Mouse (Mus musculus) lung, embryonic 14.5 days (tissue): Measurements from ENCODE around the gene Slc46a1. TPM values are rescaled to one million over a fixed set of nuclear protein-coding genes. Genes with fewer than 3 reads are reported as not detected.

Source experiments
- ATAC-seq: fragments of 200-750 bp; cut with Nextera tagmentation; 2 replicates; pipeline ENCODE4 v1.8.0; 2017; ENCODE audit warnings: mild to moderate bottlenecking, moderate TSS enrichment, moderate library complexity; ENCODE audit not compliant: insufficient read depth
- DNase-seq: peaks from one replicate; pipeline ENCODE4 v3.0.0-alpha.2; 2015
- H3K27ac ChIP-seq: fragments of 300-500 bp; sonication (generic); 2 replicates; pipeline ENCODE4 v1.5.1; 2014; ENCODE audit warnings: low read depth, mild to moderate bottlenecking, moderate library complexity
- H3K27me3 ChIP-seq: fragments of 300-500 bp; sonication (generic); 2 replicates; pipeline ENCODE4 v1.6.1; 2014; ENCODE audit warnings: low read length, control low read depth; ENCODE audit not compliant: insufficient read depth
- H3K36me3 ChIP-seq: fragments of 300-500 bp; sonication (generic); 2 replicates; pipeline ENCODE4 v1.6.1; 2014; ENCODE audit warnings: control low read depth; ENCODE audit not compliant: insufficient read depth
- H3K4me1 ChIP-seq: fragments of 300-500 bp; sonication (generic); 2 replicates; pipeline ENCODE4 v1.6.1; 2014; ENCODE audit warnings: antibody characterized with exemption, control low read depth; ENCODE audit not compliant: insufficient read depth
- H3K4me2 ChIP-seq: fragments of 300-500 bp; sonication (generic); 2 replicates; pipeline ENCODE4 v1.6.1; 2014; ENCODE audit warnings: mild to moderate bottlenecking
- H3K4me3 ChIP-seq: fragments of 300-500 bp; sonication (generic); 2 replicates; pipeline ENCODE4 v1.5.1; 2014; ENCODE audit warnings: low read depth, low read length
- H3K9ac ChIP-seq: fragments of 300-500 bp; sonication (generic); 2 replicates; pipeline ENCODE4 v1.6.1; 2014
- H3K9me3 ChIP-seq: fragments of 300-500 bp; sonication (generic); 2 replicates; pipeline ENCODE4 v1.6.1; 2016; ENCODE audit warnings: low read depth, low read length, control low read depth
- CTCF ChIP-seq: IDR thresholded peaks from 2 replicates; pipeline ENCODE4 v1.5.1; 2016; ENCODE audit warnings: antibody characterized with exemption, low read depth
- WGBS: fragments of 180-500 bp; shearing (Covaris S2); extraction: QIAGEN DNeasy Blood & Tissue Kit; methylation state at CpG from one replicate; pipeline ENCODE4 v1.1.7; 2014; 5-methylcytosine and 5-hydroxymethylcytosine counted together
- polyA plus RNA-seq: library from polyadenylated mRNA; unstranded; fragments of >200 nt; fragmentation: Nextera tagmentation; extraction: Ambion mirVana; gene quantifications from 2 replicates; pipeline ENCODE4 v1.2.1, GENCODE M21; 2014

The Slc46a1 gene
- polyA plus RNA-seq, 1 experiment from 2014 or later: 14.3 TPM

DNA sequence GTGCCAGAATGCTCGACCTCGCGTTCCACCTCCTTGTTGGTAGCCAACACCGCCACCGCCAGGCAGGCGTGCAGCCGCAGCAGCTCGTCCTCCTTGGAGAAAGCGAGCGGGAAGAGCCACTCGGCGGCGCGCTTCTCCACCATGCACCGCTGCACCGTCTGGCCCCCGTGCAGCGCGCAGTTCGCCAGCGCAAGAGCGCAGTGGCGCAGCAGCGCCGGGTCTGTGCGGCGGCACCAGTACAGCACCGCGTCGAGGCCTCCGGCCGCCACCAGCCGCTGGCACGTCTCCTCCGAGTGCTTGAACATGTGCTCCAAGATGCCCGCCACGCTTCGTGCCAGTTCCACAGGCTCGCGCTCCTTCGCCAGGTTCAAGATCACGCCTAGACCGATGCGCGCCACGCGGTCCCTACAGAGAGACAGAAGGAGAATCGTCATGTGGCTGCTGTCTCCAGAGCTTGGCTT is 25.3 kb downstream of the Slc46a1 start:
- Histone ChIP-seq H3K4me2 (peak overlapping the region; percentile 51), H3K36me3 (no peaks in the 10 kb centered on the region), H3K4me3 (peak overlapping the region; percentile 18), H3K9me3 (no peaks in the 10 kb centered on the region), H3K27me3 (peaks cover 69% of the 10 kb centered on the region), H3K9ac (peak overlapping the region; percentile 6; the same call in 1 of the 2 replicates), H3K27ac (no peak overlapping the region), H3K4me1 (no peaks in the 10 kb centered on the region)
- DNase-seq (peak; percentile 56), ATAC-seq (no peak)
- peak; percentile 37; the same call in 1 of the 2 replicates for TF ChIP-seq CTCF
- WGBS: 8% methylated on average over 45 of the region's 48 CpGs

DNA sequence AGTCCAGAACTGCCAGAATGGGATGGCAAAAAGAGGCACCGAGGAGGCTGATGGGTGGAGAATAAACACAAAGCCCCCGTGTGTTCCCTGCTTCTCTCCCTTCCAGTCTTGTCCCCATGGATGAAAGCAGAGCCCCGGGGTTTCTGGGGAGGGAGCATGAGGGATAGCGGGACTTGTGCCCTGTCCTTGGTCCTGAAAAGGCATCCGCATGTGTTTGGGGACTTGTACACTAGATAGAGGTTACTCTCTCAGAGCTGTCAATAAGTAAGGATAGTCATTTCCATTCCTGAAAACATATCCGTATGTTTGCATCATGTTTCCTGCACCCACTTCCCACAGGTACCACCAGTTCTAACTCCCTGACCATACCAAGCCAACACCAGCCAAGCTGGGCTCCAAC is 30.4 kb downstream of the Slc46a1 start:
- peak; percentile 87 for DNase-seq
- no peak overlapping the region for H3K27ac ChIP-seq
- H3K9ac ChIP-seq: no peak overlapping the region
- no peak overlapping the region for H3K4me3 ChIP-seq
- peaks cover 65% of the 10 kb centered on the region for H3K27me3 ChIP-seq
- H3K4me2 ChIP-seq: no peak overlapping the region
- no peaks in the 10 kb centered on the region for H3K9me3 ChIP-seq
- H3K36me3 ChIP-seq: no peaks in the 10 kb centered on the region
- H3K4me1 ChIP-seq: 0 out of 2 replicates have a peak, but pooled peaks cover 4% of the 10 kb centered on the region
- ATAC-seq: no peak
- TF ChIP-seq CTCF: no peak
- 4% methylated on average over 6 of the region's 6 CpGs for WGBS

DNA sequence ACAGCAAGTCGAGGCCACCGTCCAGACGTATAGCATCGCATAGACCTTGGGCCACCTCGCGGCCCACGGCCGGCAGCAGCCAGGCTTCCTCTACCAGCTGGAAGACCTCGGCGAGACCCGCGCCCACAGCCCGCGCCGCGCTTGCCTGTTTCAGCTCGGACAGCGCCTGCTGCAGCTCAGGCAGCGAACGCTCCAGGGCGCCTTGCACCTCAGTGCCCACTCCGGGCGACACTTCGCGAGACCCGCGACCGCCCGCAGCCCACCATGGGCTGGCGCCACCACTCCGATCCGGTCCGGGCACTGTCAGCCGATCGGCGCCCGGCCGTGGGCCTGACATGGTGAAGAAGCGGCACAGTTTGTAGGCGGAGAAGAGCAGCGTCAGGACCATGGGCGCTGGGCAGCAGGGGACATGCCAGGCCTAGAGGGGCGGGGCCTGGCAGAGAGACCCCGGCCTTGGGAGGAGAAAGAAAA is 31.6 kb downstream of the Slc46a1 start:
- Histone ChIP-seq H3K4me3 (peak overlapping the region; percentile 50), H3K27ac (no peak overlapping the region), H3K9ac (peak overlapping the region; percentile 41), H3K36me3 (no peaks in the 10 kb centered on the region), H3K27me3 (peaks cover 56% of the 10 kb centered on the region), H3K4me1 (0 out of 2 replicates have a peak, but pooled peaks cover 4% of the 10 kb centered on the region), H3K4me2 (peak overlapping the region; percentile 99), H3K9me3 (no peaks in the 10 kb centered on the region)
- peak; percentile 51 for ATAC-seq
- under 1% methylated on average over 44 of the region's 44 CpGs for WGBS
- TF ChIP-seq CTCF: no peak
- DNase-seq: peak; percentile 42

DNA sequence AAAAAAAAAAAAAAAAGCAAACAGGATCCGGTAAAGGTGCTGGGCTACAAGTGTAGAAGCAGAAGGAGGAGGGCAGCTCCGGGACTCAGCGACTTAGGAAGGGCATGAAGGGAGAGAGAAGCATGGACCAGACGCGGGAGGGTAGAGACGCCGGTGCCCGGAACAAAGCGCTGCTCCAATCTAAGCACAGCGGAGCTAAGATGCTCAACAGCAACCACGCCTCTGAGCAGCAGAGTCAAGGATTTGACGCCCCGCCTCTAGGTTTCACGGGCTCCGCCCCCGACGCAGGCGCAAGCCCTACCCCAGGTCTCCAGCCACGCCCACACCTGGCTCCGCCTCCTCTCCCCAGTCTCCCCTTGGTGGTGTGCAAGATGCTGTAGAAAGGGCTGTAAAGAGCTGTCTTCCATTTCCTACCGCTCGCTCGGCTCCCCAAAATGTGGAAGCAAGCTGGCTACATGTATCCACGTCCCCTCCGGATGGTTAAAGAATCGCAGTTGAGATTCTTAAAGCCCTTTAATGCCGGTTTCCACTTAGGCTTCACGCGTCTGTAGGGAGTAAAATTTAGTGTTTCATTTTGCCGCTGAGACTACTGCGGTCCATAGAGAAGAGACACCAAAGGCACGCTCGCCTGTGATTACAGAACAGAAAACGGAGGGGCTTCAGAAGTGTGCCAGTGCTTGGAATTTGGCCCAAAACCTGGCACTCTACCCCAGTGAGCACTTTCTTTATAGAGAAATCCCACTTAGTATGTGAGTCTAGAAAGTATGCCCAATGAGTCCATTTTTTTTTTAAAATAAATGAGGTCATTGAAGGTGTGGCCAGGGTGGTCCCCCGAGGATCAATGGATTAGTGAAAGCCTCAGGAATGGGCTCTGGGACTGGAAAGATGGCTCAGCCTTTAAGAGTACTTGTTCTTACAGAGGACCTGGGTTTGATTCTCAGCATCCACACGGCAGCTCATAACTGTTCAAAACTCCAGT is 32.3 kb downstream of the Slc46a1 start, which contains the start of gene Sarm1:
TSS of gene Sarm1 (minus strand) at position 211 of the 979 bp plus-strand sequence.
- Histone ChIP-seq H3K4me3 (peak within 1 kb of the TSS; percentile 50), H3K9ac (peak within 1 kb of the TSS; percentile 41), H3K4me1 (0 out of 2 replicates have a peak, but pooled peaks cover 4% of the 10 kb centered on the region), H3K27me3 (peaks cover 56% of the 10 kb centered on the region), H3K27ac (no peak within 1 kb of the TSS), H3K4me2 (peak within 1 kb of the TSS; percentile 99), H3K36me3 (no peaks in the 10 kb centered on the region), H3K9me3 (no peaks in the 10 kb centered on the region)
- WGBS: 3% methylated on average over 36 of the region's 36 CpGs
- ATAC-seq (peak; percentile 94), DNase-seq (peak; percentile 98)
- TF ChIP-seq CTCF: 0 out of 2 replicates have a peak, but pooled peaks have one; percentile 15

DNA sequence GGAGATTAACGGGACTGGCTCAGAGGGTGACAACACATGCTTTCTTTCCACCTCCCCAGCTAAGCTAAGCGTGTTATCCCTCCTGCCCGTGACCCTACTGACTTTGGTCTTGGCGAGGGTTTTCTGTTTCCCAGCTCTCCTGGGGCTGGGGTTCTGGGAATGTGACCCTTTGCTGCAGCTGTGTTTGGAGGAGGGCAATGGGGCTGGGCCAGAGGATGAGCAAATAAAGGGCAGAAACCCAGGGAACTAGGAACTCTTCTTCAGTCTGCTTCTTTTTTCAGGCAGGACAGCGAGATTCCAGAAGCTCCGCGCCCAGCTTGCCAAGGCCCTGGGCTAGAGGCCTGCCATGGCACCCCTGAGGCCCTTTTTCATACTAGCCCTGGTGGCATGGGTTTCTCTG is 33.5 kb downstream of the Slc46a1 start, which contains the start of gene Vtn:
TSS of gene Vtn (plus strand) at position 88 of the 400 bp plus-strand sequence.
- H3K27ac ChIP-seq: no peak within 1 kb of the TSS
- peak within 1 kb of the TSS; percentile 99 for H3K4me2 ChIP-seq
- H3K36me3 ChIP-seq: no peaks in the 10 kb centered on the region
- 35% methylated on average over 7 of the region's 7 CpGs for WGBS
- DNase-seq: no peak
- H3K27me3 ChIP-seq: peaks cover 56% of the 10 kb centered on the region
- H3K9me3 ChIP-seq: no peaks in the 10 kb centered on the region
- H3K4me1 ChIP-seq: 0 out of 2 replicates have a peak, but pooled peaks cover 4% of the 10 kb centered on the region
- TF ChIP-seq CTCF: no peak
- peak within 1 kb of the TSS; percentile 50 for H3K4me3 ChIP-seq
- ATAC-seq: no peak
- peak within 1 kb of the TSS; percentile 34; the same call in 1 of the 2 replicates for H3K9ac ChIP-seq

DNA sequence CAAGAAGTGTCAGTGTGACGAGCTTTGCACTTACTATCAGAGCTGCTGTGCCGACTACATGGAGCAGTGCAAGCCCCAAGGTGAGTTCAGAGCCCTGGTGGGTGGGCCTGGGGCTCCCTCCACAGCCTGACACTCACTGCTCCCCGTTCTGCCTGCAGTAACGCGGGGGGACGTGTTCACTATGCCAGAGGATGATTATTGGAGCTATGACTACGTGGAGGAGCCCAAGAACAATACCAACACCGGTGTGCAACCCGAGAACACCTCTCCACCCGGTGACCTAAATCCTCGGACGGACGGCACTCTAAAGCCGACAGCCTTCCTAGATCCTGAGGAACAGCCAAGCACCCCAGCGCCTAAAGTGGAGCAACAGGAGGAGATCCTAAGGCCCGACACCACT is 34.0 kb downstream of the Slc46a1 start:
- ATAC-seq (no peak), DNase-seq (no peak)
- 34% methylated on average over 16 of the region's 16 CpGs for WGBS
- TF ChIP-seq CTCF: no peak
- H3K9me3 ChIP-seq: no peaks in the 10 kb centered on the region
- H3K4me3 ChIP-seq: no peak overlapping the region
- H3K9ac ChIP-seq: no peak overlapping the region
- no peak overlapping the region for H3K4me2 ChIP-seq
- H3K27me3 ChIP-seq: peaks cover 56% of the 10 kb centered on the region
- no peaks in the 10 kb centered on the region for H3K36me3 ChIP-seq
- 0 out of 2 replicates have a peak, but pooled peaks cover 4% of the 10 kb centered on the region for H3K4me1 ChIP-seq
- H3K27ac ChIP-seq: no peak overlapping the region
